In the genomic region with DNA sequence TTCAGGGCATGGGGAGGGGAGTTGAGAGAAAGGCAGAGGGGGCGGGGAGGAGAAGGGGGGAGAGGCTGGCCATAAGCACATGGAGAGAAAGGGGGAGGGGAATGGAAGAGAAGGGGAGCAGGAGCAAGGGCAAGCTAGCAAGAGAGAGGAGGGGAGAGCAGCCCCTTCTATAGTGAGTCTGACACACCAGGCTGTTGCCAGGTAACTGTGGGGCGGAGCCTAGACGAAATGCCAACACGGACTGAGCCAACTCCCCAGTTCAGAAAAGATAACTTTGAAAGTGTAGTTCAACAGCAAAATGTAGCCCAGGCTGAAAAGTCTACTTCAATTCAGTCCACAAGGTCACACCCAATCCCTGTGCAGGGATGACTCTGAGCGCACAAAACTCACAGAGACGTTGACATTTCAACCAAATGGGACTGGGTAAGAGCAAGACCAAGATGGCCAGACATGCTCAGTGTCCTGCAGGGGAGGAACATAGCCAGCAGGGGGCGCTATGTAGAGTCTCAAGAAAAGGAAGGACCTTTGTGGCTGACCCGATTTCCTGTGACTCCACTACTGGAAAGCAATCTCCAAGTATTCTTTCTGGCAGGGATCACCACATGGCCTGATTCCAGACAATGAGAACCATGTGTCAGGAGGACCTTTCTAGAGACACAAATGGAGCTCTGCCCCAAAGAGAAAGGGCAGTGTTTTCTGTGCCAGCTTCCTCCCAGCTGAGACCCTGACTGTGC, we compare ENCODE assay signal across 7 mouse cellular contexts.
DNase-seq lines count a peak whose midpoint lies in the region; ATAC-seq and TF ChIP-seq lines count a peak whose summit lies in the region.

No protein-coding gene starts in this region.

- 0 out of 2 replicates have a peak, but pooled peaks cover 2% of the 10 kb centered on the region for H3K4me1 ChIP-seq in lung, adult 2 months (ENCODE audit: control insufficient read depth, insufficient read depth, low read length)
- H3K4me1 ChIP-seq in forebrain, embryonic 10.5 days = peaks cover 31% of the 10 kb centered on the region

- H3K9me3 ChIP-seq in forebrain, embryonic 10.5 days = no peaks in the 10 kb centered on the region

- no peaks in the 10 kb centered on the region for H3K36me3 ChIP-seq in forebrain, embryonic 10.5 days (replicated peaks)

- peak; percentile 20; the same call in 1 of the 2 replicates for TF ChIP-seq CTCF in lung, adult 2 months (IDR thresholded peaks at IDR 0.05; ENCODE audit: insufficient read depth, low read length)

- TF ChIP-seq POLR2A in lung, adult 2 months (IDR thresholded peaks at IDR 0.05; ENCODE audit: borderline replicate concordance, extremely low read depth, low read depth, low read length) = no peak

- no peak for DNase-seq in lung, adult 2 months
- DNase-seq in lung, postnatal 25 days (ENCODE audit: low spot score) = no peak
- DNase-seq in adrenal gland, postnatal 36 days = peak; percentile 34 to 49
- DNase-seq in forelimb bud, embryonic 11.5 days (ENCODE audit: low read depth, low spot score) = peak; percentile 13
- DNase-seq in lung, postnatal 36 days = peak; percentile 43
- DNase-seq in forebrain, embryonic 10.5 days (ENCODE audit: extremely low spot score, low spot score) = no peak

- ATAC-seq in erythroblast, adult 5-6 weeks (replicated peaks; ENCODE audit: low FRiP score, poor library complexity, severe bottlenecking) = no peak

- no peak overlapping the region for H3K4me3 ChIP-seq in lung, adult 2 months (replicated peaks; ENCODE audit: extremely low read depth, low read depth, low read length)
- no peak overlapping the region for H3K4me3 ChIP-seq in forebrain, embryonic 10.5 days

- no peak overlapping the region for H3K27ac ChIP-seq in forebrain, embryonic 10.5 days

- peaks cover 5% of the 10 kb centered on the region; the same call in 1 of the 2 replicates for H3K27me3 ChIP-seq in forebrain, embryonic 10.5 days (ENCODE audit: poor library complexity, severe bottlenecking)

- WGBS in lung, adult 2 months = 62% methylated on average over 8 of the region's 8 CpGs
- 67% methylated on average over 8 of the region's 8 CpGs for WGBS in forebrain, embryonic 10.5 days

Comparison
In these comparisons a context has a peak if more than half of its experiments do, and no peak if none do; other contexts are left out.
1. DNase-seq: peak in adrenal gland, postnatal 36 days (2 of 2), forelimb bud, embryonic 11.5 days (single experiment) and lung, postnatal 36 days (single experiment); none in lung, adult 2 months (single experiment), lung, postnatal 25 days (single experiment) and forebrain, embryonic 10.5 days (single experiment).